Mouse (Mus musculus) thymus, postnatal 10 days (tissue): ENCODE data around the gene Kmt2e.

Experiments used
- DNase-seq, 2 experiments: peaks; one replicate each; pipeline ENCODE4 v3.0.0; 2021; ENCODE audit warnings: low spot score in 2 of 2

The Kmt2e gene

DNA sequence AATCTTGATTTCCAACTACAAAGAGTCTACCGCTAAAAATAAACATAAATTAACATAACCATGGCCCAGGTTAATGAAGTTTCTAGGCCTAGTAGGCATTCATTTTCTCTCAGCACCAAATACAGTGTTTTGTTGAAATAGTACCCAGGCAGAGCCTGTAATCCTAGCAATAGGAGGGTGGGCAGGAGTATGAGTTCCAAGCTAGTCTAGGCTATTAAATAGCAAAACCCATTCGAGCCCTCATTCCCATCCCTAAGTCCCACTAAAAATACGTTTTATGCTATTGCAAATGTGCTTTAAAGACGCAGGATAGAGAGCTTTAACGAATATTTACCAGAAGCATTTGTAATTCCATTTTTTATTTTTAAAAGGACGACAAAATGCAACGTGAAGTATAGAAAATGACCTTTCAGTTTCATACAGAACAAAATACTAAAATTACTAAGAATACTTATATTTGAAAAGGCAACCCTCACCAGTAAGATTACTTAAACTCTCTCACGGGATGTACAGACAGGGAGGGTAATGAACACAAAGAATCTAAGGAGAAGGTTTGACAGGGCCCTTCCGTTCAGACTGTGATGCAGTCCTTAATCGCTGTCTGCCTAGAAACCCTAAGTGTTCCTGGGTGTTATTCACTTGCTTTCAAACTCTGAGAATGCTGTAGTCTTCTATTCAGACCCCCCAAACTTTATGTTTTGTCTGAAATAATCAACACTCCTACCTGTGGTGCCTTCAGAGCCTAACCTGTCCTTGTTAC is 2.1 kb upstream of the Kmt2e start:
- DNase-seq = no peak

DNA sequence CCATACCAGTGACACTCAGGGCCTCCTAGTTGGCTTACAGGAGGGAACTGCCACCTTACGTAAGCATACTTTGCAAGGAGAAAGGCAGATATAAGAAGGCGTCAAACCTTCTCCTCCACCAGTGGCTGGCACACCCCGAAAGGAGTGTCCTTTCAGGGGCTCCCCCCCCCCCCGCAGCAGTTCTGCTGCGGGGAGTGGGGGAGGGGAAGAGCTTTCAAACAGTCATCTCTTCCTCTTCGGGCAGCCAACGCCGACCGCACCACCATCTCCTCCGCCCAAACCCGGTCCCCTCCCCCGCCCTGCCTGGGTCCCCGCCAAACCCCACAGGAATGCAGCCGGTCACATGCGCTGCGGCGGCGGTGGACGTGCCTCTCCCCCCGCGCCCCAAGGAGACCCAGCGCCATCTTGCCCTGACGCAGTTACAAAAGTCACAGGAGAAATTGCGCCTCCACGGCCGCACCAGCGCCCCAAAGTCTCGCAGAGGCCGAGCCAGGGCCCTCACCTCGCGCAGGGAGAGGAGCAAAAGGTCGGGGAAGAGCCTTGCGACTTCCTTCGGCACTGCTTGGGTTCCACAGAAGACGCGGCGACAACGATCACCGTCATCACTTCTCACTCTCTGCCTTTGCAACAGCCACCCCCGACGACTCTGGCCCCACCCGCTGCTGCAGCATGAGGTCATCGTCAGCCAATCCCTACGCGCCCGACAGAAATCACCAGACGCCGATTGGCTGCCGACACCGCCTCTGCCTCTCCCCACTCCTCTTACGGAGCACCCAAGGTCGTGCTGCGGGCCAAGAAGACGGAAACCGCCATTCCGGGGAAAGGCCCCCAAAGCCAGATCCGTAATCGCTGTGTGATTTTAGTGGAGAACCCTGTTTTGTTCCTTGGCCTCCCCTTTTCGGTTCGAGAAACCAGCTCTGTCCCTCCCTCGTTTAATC is 1.3 kb upstream of the Kmt2e start:
- DNase-seq = peak; percentile 96 to 98

DNA sequence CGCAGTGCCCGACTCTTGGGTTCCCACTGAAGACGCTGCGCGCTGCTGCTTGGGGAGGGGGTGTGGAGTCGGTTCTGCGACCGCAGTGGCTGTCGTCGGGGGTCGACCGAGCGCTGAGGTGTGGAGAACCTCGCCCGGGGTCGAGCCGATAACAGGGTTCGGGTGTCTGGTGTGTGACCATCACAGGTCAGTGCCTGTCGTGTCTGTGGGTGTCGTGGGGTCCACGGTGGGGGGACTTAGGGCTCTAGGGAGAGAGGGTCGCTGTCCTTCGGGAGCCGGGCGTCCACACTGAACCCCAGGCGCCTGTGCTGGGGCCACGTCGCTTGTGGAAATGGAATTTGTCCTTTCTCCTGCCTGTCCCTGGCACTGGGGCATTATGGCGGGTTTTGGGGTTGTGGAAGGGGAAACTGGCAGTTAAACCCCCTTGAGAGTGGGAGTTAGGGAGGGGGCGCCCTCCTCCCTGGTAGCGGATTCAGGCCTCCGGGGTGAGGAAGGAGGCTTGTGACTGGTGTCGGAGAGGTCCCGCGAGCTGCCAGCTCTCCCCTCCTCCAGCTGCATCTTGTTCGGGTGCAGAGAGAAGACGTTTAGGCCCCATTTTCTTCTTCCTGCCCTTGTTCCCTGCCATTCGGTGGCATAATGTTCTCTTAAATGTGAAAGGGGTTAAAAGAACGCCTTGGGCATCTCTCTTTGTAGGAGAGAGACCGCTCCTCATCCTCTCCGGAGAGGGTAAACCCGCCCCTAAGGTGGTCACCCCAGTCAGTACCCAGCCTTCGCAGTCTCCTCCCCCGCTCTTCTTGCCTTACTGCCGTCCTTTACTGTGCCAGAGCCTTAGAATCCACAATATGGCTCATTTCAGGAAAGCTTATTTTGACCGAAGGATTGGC is 599 bp downstream of the Kmt2e start:
- DNase-seq = peak; percentile 71 to 74

DNA sequence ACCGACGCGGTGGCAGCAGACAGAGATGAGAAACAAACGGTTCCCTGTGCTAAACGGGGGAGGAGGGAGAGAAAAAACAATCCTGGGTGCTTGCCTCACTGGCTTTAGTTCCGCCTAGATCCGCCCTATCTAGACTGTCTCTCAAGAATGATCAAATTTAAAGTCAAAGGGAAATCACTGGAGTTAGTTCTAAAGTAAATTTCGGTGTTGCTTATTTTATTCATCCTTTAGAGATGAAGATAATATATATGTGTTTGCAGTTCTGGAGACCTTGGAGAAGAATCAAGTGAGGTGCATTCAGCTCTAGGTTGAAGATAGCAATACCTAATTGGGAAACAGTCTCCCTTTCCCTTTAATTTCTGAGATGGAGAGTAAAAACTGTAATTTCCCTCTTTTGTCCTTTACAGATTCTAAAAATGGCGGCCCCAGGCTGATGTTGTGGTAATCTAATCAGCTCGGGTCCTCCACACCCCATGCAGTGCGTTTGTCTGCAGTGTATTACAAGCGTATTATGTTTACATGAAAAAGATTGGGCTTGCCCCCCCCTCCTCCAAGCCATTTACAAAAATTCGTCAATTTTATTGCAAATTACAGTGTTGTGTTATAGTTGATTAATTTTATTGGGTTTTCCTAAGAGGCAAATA is 1.4 kb downstream of the Kmt2e start:
- DNase-seq = peak in 1 of 2 experiments; percentile 19

DNA sequence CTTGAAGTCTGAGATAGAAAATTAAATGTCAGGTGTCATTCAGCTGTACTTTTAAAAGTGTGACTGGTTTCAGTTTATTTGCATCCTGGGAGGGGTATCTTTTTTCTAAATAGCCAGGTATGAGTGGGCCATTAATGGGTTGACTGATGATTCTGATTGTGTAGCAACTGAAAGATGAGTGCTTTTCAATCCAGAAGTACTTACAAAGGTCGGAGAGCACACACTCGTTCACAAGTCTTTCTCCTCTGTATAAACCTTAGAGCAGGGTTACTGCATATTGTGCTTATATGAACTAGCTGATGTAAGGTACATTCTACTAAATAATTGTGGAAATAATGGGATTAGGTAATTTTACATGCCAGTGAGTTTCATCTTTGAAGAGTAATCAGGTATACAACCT is 2.5 kb downstream of the Kmt2e start:
- no peak for DNase-seq

DNA sequence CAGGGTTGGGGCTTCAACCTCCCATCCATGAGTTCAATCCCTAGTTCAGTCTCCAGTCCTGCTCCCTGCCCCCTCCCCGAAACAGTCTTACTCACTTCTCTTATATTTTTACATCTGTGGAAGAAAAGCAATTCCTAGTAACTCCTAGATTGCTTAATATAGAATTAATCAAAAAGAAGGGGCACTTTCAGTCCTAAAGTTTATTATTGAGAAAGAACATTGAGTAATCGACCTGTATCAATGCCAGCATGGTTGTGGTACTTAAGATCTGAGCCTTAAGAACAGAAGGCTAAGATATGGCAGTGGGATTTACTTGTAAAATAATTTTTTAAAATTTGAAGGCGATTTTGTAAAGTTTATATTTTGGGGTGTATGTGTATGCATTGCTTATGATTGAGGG is 5.6 kb downstream of the Kmt2e start:
- DNase-seq = no peak

DNA sequence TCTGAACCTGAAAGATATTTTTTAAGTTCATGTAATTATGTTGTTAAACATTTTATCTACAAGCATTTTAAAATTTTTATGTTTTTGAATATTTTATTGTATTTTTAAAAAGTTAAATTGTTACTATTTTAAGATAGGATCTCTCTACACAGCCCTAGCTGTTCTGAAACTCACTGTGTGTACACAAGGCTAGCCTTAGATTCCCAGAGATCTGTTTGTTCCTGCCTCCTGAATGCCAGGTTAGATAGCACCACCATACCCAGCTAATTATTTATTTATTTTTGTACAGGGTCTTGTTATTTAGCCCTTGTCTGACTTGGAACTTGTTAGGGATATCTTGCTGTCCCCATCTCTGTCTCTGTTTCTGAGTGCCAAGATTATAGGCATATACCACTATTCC is 6.3 kb downstream of the Kmt2e start:
- DNase-seq = no peak

DNA sequence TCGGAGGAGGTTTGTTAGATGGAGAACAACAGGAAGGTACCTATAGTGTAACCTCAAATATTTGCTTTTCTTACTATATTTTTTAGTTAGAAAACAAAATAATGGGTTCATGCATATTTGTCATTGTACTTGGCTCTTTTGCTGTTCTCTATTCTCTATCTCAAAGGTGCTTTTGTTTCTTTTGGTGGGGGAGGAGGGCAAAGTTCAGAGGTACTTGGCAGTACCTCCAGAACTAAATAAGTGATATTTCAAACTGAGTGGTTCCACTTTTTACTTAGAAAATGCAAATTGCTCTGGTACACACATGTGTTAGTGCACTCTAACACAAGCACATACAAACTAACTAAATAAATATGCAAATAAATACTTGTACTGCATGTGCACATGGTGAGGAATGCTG is 7.7 kb downstream of the Kmt2e start:
- DNase-seq = no peak

DNA sequence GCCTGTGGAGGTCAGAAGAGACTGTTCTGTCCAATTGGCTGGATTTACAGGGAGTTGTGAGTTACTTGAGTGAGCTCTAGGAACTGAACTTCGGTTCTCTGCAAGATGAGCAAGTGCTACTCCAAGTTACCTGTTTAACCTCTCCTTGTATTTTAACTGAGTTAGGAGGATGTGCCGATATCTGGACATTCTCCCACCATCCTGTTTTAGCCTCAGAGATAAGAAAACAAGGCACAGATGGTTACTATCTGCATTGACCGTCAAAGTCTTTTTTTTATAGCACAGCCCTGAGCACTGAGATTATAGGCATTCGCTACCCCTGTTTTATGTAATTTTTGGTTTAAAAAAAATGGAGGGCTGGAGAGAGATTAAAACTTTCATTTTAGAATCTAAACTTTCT is 10.2 kb downstream of the Kmt2e start:
- DNase-seq = no peak

DNA sequence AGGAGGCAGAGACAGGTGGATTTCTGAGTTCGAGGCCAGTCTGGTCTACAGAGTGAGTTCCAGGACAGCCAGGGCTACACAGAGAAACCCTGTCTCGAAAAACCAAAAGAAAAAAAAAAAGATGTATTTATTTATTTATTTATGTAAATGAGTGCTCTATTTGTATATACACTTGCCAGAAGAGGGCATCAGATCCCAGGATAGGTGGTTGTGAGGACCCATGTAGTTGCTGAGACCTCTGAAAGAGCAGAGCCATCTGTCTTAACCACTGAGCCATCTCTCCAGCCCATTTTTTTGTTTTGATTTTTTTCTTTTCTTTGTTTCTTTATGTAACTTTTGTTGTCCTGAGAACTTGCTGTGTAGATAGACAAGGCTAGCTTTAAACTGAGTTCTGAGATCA is 19.3 kb downstream of the Kmt2e start:
- DNase-seq = peak in 1 of 2 experiments; percentile 30

DNA sequence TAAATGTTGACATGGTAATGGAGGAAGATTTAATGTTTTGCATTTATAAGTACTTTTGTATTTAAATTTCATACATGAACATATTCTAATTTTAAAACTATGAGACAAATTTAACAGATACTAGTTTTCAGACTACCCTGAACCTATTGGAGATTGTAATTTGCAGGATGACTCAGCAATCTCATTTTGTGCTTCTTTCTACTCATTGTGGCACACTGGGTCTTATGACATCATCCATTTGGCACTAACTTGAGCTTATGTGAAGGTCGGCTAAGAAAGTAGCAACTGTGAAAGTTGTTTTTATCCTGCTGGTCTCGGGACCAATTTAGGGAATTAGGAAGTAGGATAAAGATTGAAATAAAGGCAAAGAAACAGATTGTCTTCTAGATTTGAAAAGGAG is 27.4 kb downstream of the Kmt2e start:
- no peak for DNase-seq

DNA sequence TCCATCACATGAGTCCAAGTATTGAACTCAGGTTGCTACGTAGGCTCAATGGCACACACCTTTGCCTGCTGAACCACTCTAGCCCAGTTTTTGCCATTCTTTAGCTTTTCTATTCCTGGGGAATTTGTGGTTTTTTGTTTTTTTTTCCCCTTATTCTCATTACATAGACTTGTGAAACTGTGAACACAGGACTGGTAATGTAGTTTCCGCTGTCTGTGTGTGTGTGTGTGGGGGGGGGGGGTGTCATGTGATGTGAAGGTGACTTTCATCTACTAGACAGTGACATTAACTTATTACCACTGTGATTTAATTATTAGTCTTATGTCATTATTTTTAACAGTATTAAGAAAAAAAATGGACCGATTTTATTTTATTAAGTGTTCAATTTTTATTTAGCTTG is 30.0 kb downstream of the Kmt2e start:
- no peak for DNase-seq

DNA sequence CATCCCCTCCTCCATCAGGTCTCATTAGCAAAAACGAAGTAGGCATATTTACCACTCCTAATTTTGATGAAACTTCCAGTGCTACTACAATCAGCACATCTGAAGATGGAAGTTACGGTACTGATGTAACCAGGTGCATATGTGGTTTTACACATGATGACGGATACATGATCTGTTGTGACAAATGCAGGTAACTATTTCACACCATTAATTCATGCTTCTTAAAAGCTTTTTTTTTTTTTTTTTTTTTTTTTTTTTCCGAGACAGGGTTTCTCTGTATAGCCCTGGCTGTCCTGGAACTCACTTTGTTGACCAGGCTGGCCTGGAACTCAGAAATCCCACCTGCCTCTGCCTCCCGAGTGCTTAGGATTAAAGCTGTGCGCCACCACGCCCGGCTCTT is 30.5 kb downstream of the Kmt2e start:
- DNase-seq = no peak

DNA sequence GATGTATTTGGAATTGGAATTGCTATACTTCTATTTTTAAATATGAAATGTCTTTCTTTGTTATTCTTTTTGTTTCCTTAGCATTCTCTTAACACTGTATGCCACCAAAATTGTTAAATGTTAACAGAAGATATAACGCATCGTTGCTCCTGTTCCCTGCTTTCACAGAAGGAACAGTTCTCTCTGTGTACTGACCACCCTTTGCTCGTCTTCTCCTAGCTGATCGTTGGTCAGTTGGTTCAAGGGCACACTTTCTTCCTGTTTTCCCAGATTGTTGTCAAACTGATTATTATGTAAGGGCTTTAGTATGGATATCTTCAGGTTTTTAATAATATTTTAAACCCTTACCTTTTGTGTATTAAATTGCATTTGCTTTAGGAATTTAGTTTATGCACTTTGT is 32.3 kb downstream of the Kmt2e start:
- DNase-seq = no peak

DNA sequence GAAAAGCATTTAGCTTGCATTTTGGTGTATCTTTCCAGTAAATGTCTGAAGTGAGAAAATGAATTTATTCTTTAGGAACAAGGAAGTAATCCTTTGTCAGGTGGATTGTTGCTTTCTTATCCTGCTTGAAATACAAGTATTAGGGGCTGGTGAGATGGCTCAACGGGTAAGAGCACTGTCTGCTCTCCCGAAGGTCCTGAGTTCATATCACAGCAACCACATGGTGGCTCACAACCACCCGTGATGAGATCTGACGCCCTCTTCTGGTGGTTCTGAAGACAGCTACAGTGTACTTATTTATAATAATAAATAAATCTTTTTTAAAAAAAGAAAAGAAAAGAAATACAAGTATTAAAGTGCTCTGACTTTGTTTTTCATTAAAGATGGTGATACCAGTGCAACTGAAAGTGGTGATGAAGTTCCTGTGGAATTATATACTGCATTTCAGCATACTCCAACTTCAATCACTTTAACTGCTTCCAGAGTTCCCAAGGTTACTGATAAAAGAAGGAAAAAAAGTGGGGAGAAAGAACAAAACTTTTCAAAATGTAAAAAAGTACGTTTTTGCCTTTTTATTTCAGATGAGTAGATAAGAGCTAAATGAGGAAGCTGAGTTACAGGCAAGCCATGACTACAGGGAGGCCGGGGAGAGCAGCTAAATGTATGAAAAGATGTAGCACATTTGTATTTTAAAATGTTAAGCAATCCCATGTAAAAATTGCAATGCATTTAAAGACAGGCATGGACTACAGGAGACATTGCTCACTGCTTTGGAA is 39.0 kb downstream of the Kmt2e start:
- DNase-seq = peak in 1 of 2 experiments; percentile 31

DNA sequence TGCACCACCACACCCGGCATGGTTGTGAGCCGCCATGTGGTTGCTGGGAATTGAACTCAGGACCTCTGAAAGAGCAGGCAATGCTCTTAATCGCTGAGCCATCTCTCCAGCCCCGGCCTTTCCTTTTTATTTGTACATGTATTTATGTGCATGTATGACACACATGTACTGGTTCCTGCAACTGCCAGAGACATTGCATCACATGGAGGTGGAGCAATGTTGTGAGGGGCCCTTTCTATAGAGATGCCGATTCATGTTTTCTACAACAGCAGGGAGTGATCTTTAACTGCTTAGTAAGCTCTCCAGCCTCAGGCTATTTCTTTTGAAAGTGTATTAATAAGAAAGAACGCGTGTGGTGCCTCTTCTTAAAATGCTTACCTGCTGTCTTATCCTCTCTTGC is 49.6 kb downstream of the Kmt2e start:
- DNase-seq = no peak

DNA sequence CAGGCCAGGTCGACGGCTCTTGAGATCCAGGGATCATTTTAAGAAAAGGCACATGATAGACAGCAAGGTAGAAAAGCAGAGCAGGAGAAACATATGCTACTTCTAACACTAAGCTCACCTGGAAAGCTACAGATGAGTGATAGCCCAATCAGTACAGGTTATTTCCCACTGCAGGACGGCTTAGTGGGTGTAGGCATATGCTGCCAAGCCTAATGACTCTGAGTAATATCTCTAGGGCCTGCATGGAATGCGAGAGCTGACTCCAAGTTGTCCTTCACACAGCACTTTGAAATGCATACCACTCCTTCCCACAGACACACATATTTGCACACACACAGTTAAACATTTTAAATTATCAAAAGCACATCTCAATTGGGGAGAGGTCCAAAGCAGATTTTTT is 55.0 kb downstream of the Kmt2e start:
- DNase-seq = no peak

DNA sequence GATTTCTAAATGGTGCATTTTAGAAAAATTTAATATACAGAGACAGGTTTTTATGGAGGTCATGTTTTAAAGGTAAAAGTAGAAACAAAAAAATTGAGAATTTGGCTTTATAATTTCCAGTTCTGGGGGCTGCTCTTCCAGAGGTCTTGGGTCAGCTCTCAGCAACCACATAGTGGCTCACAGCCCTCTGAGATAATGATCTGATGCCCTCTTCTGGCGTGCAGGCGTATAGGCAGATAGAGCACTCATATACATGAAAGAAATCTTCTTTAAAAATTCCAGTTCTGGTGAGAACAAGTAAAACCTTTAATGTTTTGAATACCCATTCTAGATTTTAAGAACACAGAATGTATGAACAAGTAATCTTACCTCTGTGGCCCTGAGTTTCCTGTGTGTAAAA is 56.6 kb downstream of the Kmt2e start:
- peak in 1 of 2 experiments; percentile 18 for DNase-seq

DNA sequence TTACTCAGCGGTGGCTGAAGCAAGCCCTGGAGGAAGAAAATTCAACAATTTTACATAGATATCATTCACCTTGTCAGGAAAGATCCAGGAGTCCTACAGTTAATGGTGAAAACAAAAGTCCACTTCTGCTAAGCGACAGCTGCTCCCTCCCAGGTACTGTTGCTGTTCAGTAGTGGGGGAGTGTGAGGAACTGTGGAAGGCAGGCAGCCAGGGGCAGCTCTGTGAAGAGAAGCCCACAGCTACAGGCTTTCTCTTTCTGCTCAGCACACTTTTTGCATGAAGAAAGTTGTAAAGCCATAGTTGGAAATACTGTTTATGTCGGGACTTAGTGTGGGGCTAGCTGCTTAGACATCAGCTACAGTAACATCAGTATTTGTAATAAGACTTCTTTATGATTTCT is 62.2 kb downstream of the Kmt2e start:
- DNase-seq = no peak

DNA sequence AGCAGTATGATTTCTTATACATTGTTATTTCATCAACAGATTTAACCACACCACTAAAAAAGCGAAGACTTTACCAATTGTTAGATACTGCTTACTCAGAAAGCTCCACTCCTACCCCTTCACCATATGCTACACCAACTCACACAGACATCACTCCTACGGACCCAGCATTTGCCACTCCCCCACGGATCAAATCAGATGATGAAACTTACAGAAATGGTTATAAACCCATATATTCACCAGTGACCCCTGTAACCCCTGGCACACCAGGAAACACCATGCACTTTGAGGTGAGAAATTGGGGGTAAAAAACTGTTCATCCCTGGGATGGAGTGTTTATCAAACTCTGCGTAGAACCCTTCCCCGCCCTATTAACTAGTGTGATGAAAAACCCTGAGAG is 62.7 kb downstream of the Kmt2e start:
- DNase-seq = no peak

DNA sequence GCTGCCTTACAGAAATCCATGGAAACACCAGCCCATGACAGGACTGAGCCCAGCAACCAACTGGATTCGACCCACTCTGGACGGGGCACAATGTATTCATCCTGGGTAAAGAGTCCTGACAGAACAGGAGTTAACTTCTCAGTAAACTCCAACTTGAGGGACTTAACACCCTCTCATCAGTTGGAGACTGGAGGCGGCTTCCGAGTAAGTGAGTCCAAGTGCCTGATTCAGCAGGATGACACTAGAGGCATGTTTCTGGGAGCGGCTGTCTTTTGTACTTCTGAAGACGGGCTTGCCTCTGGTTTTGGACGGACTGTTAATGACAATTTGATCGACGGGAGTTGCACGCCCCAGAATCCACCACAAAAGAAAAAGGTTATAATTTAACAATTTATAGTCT is 63.7 kb downstream of the Kmt2e start:
- no peak for DNase-seq
